Mouse (Mus musculus): ENCODE data around the gene Arhgap15. TPM values are rescaled to one million over a fixed set of nuclear protein-coding genes. Genes with fewer than 3 reads are reported as not detected.

Gene Arhgap15
- polyA plus RNA-seq, 1 experiment: 0.20 TPM

DNA sequence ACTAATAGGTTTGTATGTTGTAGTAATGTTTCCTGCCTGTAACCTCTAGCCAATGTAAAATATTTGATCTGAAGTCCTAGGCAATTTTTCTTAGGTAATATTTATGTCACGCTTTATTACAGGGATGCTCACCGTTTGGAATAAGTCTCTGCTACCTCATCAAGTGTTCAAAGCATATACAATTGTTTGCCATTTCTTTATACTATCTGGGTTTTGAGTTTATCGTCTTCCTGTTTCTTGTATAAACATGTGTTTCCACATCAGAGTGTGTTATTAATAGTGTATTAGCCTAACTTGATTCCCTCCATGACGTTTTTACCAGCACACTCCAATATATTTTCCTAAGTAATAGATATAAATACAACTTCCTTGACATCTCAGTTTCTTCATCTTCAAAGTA is 391.8 kb downstream of the Arhgap15 start:
- 74% methylated on average over 4 of the region's 4 CpGs for WGBS
- TF ChIP-seq CTCF (IDR thresholded peaks at IDR 0.05; ENCODE audit: extremely low read depth, insufficient read length, insufficient replicate concordance, low read depth, low read length): no peak
- no peak for TF ChIP-seq POLR2A (IDR thresholded peaks at IDR 0.05; ENCODE audit: low read depth, low read length)
- H3K27ac ChIP-seq (ENCODE audit: insufficient read depth, low read depth, low read length): no peak overlapping the region
- no peaks in the 10 kb centered on the region for H3K27me3 ChIP-seq (ENCODE audit: control insufficient read depth, insufficient read depth, low read length)
- no peaks in the 10 kb centered on the region for H3K4me1 ChIP-seq (ENCODE audit: control insufficient read depth, insufficient read depth, insufficient read length, low read length)
- H3K36me3 ChIP-seq (ENCODE audit: control insufficient read depth, insufficient read depth, low read length): no peaks in the 10 kb centered on the region
- H3K4me3 ChIP-seq (ENCODE audit: low read depth, low read length): no peak overlapping the region

DNA sequence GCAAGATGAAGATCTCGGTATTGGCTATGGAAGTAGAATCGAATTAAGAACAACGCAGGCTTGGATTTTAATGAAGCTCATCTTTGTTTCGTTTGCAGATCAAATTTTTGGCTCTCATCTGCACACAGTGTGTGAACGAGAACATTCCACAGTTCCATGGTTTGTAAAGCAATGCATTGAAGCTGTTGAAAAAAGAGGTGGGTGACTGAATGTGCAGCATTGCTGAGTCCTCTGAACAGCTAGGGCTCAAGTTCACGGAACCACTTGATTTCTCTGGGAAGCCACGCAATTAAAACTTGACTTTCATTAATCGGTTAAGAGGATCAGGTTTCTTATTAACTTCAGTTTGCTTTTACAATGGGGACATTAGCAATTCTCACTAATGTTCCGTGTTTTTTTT is 393.5 kb downstream of the Arhgap15 start:
- no peaks in the 10 kb centered on the region for H3K36me3 ChIP-seq (ENCODE audit: control insufficient read depth, insufficient read depth, low read length)
- no peaks in the 10 kb centered on the region for H3K27me3 ChIP-seq (ENCODE audit: control insufficient read depth, insufficient read depth, low read length)
- WGBS: 80% methylated on average over 9 of the region's 9 CpGs
- no peak overlapping the region for H3K27ac ChIP-seq (ENCODE audit: insufficient read depth, low read depth, low read length)
- TF ChIP-seq CTCF (IDR thresholded peaks at IDR 0.05; ENCODE audit: extremely low read depth, insufficient read length, insufficient replicate concordance, low read depth, low read length) (no peak), POLR2A (IDR thresholded peaks at IDR 0.05; ENCODE audit: low read depth, low read length) (no peak)
- no peaks in the 10 kb centered on the region; the same call in 1 of the 2 replicates for H3K4me1 ChIP-seq (ENCODE audit: control insufficient read depth, insufficient read depth, insufficient read length, low read length)
- H3K4me3 ChIP-seq (ENCODE audit: low read depth, low read length): no peak overlapping the region

DNA sequence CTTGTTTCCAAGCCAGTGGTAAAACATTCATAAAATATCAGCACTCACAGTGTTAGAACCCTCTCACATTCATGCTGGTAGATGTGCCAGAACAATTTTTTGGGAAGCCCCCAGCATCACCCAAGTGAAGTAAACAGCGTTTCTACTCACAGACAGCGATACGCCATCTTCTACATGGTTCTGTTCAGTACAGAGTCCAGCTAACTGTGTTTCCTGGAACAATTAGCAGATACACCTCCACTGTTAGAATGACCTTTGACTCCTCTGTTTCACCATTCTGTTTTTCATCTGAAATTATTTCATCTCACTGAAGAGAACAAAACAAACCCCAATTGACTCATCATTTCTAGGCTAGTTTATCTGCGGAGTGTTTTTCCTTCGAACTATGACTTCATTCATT is 394.0 kb downstream of the Arhgap15 start:
- WGBS: 87% methylated on average over 5 of the region's 5 CpGs
- no peaks in the 10 kb centered on the region for H3K27me3 ChIP-seq (ENCODE audit: control insufficient read depth, insufficient read depth, low read length)
- no peak overlapping the region for H3K27ac ChIP-seq (ENCODE audit: insufficient read depth, low read depth, low read length)
- no peaks in the 10 kb centered on the region; the same call in 1 of the 2 replicates for H3K4me1 ChIP-seq (ENCODE audit: control insufficient read depth, insufficient read depth, insufficient read length, low read length)
- no peak overlapping the region for H3K4me3 ChIP-seq (ENCODE audit: low read depth, low read length)
- H3K36me3 ChIP-seq (ENCODE audit: control insufficient read depth, insufficient read depth, low read length): no peaks in the 10 kb centered on the region
- TF ChIP-seq CTCF (IDR thresholded peaks at IDR 0.05; ENCODE audit: extremely low read depth, insufficient read length, insufficient replicate concordance, low read depth, low read length) (no peak), POLR2A (IDR thresholded peaks at IDR 0.05; ENCODE audit: low read depth, low read length) (no peak)

DNA sequence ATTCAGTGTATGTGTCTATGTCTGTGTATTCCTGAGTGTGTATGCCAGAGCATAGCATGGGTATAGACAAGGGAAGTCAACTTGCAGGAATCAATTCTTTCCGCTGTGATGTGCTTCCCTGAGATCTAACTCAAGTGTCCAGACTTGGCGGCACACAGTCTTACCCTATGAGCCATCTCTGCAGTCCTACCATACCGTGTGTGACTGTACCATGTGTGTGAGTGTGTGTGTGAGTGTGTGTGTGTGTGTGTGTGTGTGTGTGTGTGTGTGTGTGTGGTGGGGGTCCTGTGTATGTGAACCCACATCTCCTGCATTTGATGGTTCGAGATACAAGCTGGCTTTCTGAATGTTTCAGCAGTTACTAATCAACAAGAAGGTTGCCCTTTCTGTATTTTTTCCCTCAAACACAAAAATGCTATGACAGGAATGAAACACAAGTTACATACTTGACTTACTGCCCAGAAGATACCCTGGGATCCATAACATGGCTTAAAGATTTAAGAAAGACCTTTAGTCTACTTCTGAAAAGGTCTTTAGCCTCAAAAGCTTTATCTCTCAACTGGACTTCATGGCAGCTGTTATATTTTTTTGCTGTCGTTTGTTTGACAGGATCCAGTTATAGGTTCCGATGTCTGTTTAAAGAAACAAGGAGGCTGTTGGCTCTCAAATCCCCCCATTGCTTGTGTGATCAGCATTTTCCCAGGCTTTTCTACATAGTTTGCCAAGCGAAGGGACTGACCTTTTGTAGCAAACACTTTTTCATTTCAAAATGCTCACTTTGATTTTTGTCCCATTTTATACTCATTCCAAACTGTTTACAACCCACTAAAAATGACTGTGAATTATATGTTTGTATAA is 397.7 kb downstream of the Arhgap15 start:
- Histone ChIP-seq H3K27ac (ENCODE audit: insufficient read depth, low read depth, low read length) (peak overlapping the region; percentile 80), H3K4me1 (ENCODE audit: control insufficient read depth, insufficient read depth, insufficient read length, low read length) (no peaks in the 10 kb centered on the region; the same call in 1 of the 2 replicates), H3K27me3 (ENCODE audit: control insufficient read depth, insufficient read depth, low read length) (no peaks in the 10 kb centered on the region), H3K4me3 (ENCODE audit: low read depth, low read length) (no peak overlapping the region), H3K36me3 (ENCODE audit: control insufficient read depth, insufficient read depth, low read length) (no peaks in the 10 kb centered on the region)
- TF ChIP-seq POLR2A (IDR thresholded peaks at IDR 0.05; ENCODE audit: low read depth, low read length) (no peak), CTCF (IDR thresholded peaks at IDR 0.05; ENCODE audit: extremely low read depth, insufficient read length, insufficient replicate concordance, low read depth, low read length) (no peak)
- 69% methylated on average over 7 of the region's 7 CpGs for WGBS

DNA sequence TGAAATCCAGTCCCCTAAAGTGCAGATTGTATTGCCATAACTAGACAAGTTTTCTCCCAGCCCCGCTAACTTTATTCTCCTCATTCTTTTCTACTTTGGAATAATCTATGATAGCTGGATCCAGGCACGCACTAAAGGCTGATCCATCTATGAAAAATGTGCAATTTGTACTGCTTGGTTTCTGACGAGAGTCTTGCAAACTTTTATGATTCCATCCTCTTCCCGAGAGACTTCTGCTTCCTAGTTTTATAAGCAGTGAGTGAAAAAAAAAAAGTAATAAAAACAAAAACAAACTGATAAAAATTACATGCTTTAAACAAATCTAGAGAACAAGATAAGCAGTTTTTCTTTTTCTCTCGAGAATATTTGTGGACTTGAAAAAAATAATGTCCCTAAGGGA is 398.9 kb downstream of the Arhgap15 start:
- WGBS: 54% methylated on average over 5 of the region's 5 CpGs

DNA sequence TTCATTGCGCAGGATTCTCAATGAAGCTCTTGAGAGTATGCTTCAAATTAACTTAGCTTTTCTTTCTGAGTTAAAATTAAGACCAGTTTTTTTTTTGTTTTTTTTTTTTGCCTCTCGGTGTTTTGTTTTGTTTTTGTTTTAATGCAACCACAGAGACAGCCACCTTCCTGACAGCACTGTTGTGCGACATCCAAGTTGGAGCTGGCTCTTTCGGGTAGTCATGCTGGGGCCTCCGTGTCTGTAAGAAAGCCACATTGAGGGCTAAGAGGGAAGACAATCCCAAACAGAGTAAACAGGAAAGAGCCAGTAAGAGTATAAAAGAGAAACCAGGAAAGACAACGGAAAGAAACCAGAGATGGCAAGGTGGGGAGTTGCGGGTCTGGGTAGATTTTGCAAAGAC is 399.3 kb downstream of the Arhgap15 start:
- Histone ChIP-seq H3K36me3 (ENCODE audit: control insufficient read depth, insufficient read depth, low read length) (no peaks in the 10 kb centered on the region), H3K4me3 (ENCODE audit: low read depth, low read length) (no peak overlapping the region), H3K27me3 (ENCODE audit: control insufficient read depth, insufficient read depth, low read length) (no peaks in the 10 kb centered on the region), H3K27ac (ENCODE audit: insufficient read depth, low read depth, low read length) (peak overlapping the region; percentile 49; the same call in 1 of the 2 replicates), H3K4me1 (ENCODE audit: control insufficient read depth, insufficient read depth, insufficient read length, low read length) (no peaks in the 10 kb centered on the region; the same call in 1 of the 2 replicates)
- no peak for TF ChIP-seq CTCF (IDR thresholded peaks at IDR 0.05; ENCODE audit: extremely low read depth, insufficient read length, insufficient replicate concordance, low read depth, low read length)
- no peak for TF ChIP-seq POLR2A (IDR thresholded peaks at IDR 0.05; ENCODE audit: low read depth, low read length)
- WGBS: 65% methylated on average over 7 of the region's 7 CpGs

More for the DNA sequence above, 398.9 kb downstream of the Arhgap15 start:
- TF ChIP-seq CTCF (IDR thresholded peaks at IDR 0.05; ENCODE audit: extremely low read depth, insufficient read length, insufficient replicate concordance, low read depth, low read length) (no peak), POLR2A (IDR thresholded peaks at IDR 0.05; ENCODE audit: low read depth, low read length) (no peak)
- H3K4me1 ChIP-seq (ENCODE audit: control insufficient read depth, insufficient read depth, insufficient read length, low read length): no peaks in the 10 kb centered on the region; the same call in 1 of the 2 replicates
- H3K27ac ChIP-seq (ENCODE audit: insufficient read depth, low read depth, low read length): no peak overlapping the region
- no peaks in the 10 kb centered on the region for H3K27me3 ChIP-seq (ENCODE audit: control insufficient read depth, insufficient read depth, low read length)
- no peak overlapping the region for H3K4me3 ChIP-seq (ENCODE audit: low read depth, low read length)
- no peaks in the 10 kb centered on the region for H3K36me3 ChIP-seq (ENCODE audit: control insufficient read depth, insufficient read depth, low read length)

DNA sequence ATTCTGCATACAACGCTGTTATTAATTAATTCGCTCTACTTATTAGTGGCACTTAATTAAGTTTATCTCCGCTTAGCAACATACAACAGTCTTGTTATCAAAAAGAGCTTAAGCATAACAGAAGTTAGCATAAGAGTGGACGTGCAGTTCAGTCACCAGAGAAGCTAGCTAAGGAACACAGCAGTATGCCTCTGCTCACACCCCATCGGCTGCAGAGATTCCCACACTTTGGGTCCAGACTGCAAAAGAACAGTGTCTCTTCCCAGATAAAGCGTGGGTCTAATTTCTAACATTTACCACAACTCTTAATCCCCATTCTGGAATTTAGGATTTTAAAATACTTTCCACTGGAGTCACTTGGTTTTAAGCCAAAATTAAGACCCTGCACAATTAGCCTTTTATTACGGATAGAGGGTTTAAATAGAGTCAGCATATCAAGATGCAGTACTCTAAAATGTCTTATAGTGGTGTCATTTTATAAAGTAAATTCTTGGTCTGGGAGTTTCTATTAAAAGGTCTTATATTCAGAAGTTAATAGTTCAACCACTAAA is 400.0 kb downstream of the Arhgap15 start:
- no peak overlapping the region for H3K27ac ChIP-seq (ENCODE audit: insufficient read depth, low read depth, low read length)
- no peaks in the 10 kb centered on the region for H3K36me3 ChIP-seq (ENCODE audit: control insufficient read depth, insufficient read depth, low read length)
- TF ChIP-seq CTCF (IDR thresholded peaks at IDR 0.05; ENCODE audit: extremely low read depth, insufficient read length, insufficient replicate concordance, low read depth, low read length) (no peak), POLR2A (IDR thresholded peaks at IDR 0.05; ENCODE audit: low read depth, low read length) (no peak)
- no peaks in the 10 kb centered on the region for H3K27me3 ChIP-seq (ENCODE audit: control insufficient read depth, insufficient read depth, low read length)
- no peak overlapping the region for H3K4me3 ChIP-seq (ENCODE audit: low read depth, low read length)
- H3K4me1 ChIP-seq (ENCODE audit: control insufficient read depth, insufficient read depth, insufficient read length, low read length): no peaks in the 10 kb centered on the region; the same call in 1 of the 2 replicates
- WGBS: 71% methylated on average over 7 of the region's 7 CpGs

All from small intestine, adult 2 months (tissue).